Mouse (Mus musculus) gastrocnemius, postnatal 4 days (tissue): ENCODE measurements around the gene Sfxn4. TPM values are rescaled to one million over a fixed set of nuclear protein-coding genes. Genes with fewer than 3 reads are reported as not detected.
A peak's percentile ranks its signal among the peaks of the same experiment; 100 is the strongest.
"Not testable (repeated sequence)": the region's sequence is repeated elsewhere in the genome, so short reads cannot be mapped to it uniquely, and the experiment has no call there.

ENCODE experiments used
- DNase-seq, 2 experiments: peaks; one replicate each; pipeline ENCODE4 v3.0.0; 2021 to 2022; ENCODE audit warnings: low spot score in 2 of 2, mixed read lengths in 2 of 2
- long read RNA-seq, 2 experiments: library from polyadenylated mRNA; stranded (forward); transcript quantifications; one replicate each; pipeline ENCODE4 v2.0.0; 2021
- total RNA-seq, 2 experiments: library from RNA; stranded (reverse); gene quantifications; 2 replicates each; pipeline ENCODE4 v1.2.3; 2021

The Sfxn4 gene
- total RNA-seq, result 1 to 10 TPM; 4.2 to 6.2 TPM
- long read RNA-seq, experiment 1, partial matches to known transcripts, result 0 of 3 reads
- long read RNA-seq, experiment 1, other reads (novel, unspliced or antisense), result 0 of 3 reads
- long read RNA-seq, experiment 2, transcript Sfxn4-203 (14 exons, 1,309 nt), result major isoform, 7 of 8 reads
- long read RNA-seq, experiment 2, partial matches to known transcripts, result 0 of 8 reads
- long read RNA-seq, experiment 2, other reads (novel, unspliced or antisense), result 1 of 8 reads

GRCm38 (mm10) chr19:60860868-60861700 is at the start of gene Sfxn4:
TSS of gene Sfxn4 (minus strand) at chr19:60861479.
- DNase-seq, result peak; percentile 76 to 87

- DNase-seq, result no peak
These were observed 49.0 kb upstream of the Sfxn4 start for GRCm38 (mm10) chr19:60910304-60910703.

DNA sequence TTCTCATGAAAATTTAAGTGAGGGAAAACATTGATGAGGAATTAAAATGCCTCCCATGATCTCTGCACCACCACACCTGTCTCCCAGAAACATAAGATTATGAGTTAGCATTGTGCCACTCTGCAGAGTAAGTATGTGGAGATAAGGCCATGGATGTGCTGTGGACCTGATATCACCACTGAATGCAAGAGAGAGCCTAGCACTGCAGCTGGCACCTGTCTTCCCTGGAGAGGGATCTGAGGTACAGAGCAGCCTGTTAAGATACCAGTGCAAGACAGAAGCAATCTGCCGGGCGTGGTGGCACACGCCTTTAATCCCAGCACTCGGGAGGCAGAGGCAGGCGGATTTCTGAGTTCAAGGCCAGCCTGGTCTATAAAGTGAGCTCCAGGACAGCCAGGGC is 44.2 kb upstream of the Sfxn4 start:
- no peak for DNase-seq

- DNase-seq, result no peak
These were observed 42.7 kb upstream of the Sfxn4 start for GRCm38 (mm10) chr19:60903971-60904370.

DNA sequence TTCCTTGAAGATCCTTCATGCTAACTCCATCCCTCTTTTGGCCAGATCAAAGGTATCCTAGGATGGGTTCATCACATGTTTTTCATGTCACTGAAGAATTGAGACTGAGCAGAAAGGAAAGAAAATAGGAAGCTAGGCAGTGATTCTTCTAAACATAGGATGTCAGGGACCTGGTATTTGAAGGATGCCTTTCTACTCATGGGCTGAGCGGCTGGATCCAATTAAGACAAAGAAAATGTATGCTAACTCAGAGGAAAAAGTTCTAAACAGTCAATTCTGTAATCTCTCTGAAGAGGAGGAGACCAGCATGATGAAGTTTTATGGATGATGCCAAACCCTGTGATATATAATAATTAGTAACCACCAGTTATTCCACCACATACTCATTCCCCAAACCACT is 41.9 kb upstream of the Sfxn4 start:
- no peak for DNase-seq

DNA sequence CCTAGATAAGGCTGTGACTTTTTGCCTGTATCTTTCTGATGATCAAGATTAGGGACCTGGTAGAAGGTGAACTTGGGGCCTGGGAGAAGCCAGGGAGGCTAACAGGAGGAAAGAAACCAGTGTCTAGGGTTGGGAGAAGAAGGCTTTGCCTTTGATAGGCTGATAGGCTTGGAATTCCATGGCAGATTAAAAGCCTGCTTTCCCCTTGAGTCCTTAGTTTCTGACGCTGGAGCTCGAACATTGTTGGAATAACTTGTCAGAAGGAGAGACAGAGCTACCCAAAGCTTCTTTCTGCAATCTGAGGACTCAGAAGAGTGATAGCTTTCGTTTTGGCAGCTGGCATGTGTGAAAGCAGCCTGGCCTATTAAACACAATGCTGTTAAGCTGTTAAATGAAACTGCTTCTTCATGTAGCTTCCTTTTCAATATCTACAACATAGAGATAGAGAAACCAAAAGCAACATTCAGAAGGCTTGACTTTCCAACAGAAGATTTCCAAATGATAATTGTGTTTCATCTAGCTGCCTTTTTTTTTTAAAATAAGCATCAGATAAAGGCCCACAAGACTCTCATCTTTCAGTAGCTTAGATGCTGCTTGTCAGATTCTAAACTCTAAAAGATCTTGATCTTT is 34.1 kb upstream of the Sfxn4 start:
- DNase-seq, result no peak

- peak in 1 of 2 experiments; percentile 53 for DNase-seq
These were observed 30.8 kb upstream of the Sfxn4 start for GRCm38 (mm10) chr19:60891934-60892547.

- peak in 1 of 2 experiments; percentile 11 for DNase-seq
These were observed 29.8 kb upstream of the Sfxn4 start for GRCm38 (mm10) chr19:60891123-60891470.

DNA sequence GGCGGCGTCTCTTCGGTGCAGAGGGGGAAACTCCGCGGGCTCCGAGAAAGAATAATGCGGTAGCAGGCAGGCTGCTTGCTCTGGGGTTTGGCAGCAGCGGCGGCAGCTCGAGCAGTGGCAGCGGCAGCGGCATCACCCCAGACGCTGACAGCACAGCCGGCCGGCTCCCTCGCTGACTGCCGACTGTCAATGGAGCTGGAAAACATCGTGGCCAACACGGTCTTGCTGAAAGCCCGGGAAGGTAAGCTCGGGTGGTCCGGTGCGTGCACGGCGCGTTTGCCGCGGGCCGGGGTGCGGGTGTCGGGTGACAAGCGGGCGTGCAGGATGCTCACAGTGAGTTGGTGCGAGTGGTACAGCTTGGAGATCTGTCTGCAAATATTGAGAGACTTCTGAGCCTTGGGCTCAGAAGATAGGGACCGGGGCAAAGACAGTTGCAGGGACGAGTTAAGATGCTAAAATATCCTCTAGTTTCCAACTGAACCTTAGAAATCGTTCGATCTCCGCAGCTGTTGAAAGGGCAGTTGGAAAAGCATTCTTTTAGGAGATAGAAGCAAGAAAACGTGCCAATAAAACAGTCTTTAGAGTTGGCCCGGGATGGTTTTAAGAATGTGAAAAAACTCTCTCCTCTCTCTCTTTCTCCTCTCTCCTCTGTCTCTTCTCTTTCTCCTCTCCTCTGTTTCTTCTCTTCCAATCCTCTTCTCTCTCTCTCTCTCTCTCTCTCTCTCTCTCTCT is 29.3 kb upstream of the Sfxn4 start:
- peak; percentile 22 to 54 for DNase-seq

GRCm38 (mm10) chr19:60889714-60890315 is 28.5 kb upstream of the Sfxn4 start, which contains the start of gene Grk5:
TSS of gene Grk5 (plus strand) at chr19:60889749.
- peak; percentile 91 to 95 for DNase-seq

- DNase-seq, result peak in 1 of 2 experiments; percentile 46
These were observed 27.9 kb upstream of the Sfxn4 start for GRCm38 (mm10) chr19:60889101-60889713.

GRCm38 (mm10) chr19:60887637-60888036 is 26.4 kb upstream of the Sfxn4 start:
- no peak for DNase-seq

GRCm38 (mm10) chr19:60883129-60883528 is 21.9 kb upstream of the Sfxn4 start:
- no peak for DNase-seq

- peak; percentile 92 to 95 for DNase-seq
These were observed 12.9 kb upstream of the Sfxn4 start, which contains the start of gene Prdx3 for GRCm38 (mm10) chr19:60874064-60874694. TSS of gene Prdx3 (minus strand) at chr19:60874556.

- peak in 1 of 2 experiments; percentile 10 for DNase-seq
These were observed 12.2 kb upstream of the Sfxn4 start for GRCm38 (mm10) chr19:60873501-60873900.

GRCm38 (mm10) chr19:60872272-60872671 is 11.0 kb upstream of the Sfxn4 start:
- DNase-seq, result no peak

GRCm38 (mm10) chr19:60871366-60871765 is 10.1 kb upstream of the Sfxn4 start:
- no peak for DNase-seq

- DNase-seq, result no peak
These were observed 9.2 kb upstream of the Sfxn4 start for GRCm38 (mm10) chr19:60870489-60870888.

DNA sequence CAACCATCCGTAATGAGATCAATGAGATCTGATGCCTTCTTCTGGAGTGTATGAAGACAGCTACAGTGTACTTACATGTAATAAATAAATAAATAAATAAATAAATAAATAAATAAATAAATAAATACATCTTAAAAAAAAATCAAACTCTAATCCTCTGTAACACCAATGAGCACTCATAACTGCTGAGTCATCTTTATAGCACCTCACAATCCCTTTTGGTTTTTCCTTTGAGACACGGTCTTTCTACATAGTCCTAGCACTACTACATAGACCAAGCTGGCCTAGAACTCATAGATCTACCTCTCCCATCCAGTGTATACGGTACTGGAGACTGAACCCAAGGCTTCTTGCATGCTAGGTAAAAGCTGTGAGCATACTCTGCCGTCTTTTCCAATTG is 4.9 kb upstream of the Sfxn4 start:
- DNase-seq, result not testable (repeated sequence)
